Mouse (Mus musculus) kidney, adult 9 months (tissue): ENCODE data around the gene Agbl4.

ENCODE experiments used
- DNase-seq: peaks from one replicate; pipeline ENCODE4 v3.0.0; 2022

Gene Agbl4

DNA sequence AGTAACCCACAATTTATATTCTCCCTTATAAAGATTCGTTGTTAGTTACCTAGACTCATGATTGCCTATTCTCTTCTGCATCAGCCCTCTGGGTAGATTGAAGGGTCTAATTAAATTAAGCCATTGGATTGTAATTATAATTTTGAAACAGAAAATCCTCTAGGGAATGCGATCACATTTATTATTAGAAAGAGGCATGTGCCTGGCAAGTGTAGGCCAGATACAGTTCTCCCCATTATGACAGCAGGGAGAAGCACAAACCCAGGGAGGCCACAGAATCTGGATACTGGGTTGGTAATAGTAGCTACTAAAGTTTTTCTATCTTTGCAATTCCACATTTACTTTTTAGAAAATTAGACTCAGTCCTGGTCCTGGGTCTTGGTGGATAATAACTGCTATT, 887.2 kb downstream of the Agbl4 start:
- DNase-seq: no peak

DNA sequence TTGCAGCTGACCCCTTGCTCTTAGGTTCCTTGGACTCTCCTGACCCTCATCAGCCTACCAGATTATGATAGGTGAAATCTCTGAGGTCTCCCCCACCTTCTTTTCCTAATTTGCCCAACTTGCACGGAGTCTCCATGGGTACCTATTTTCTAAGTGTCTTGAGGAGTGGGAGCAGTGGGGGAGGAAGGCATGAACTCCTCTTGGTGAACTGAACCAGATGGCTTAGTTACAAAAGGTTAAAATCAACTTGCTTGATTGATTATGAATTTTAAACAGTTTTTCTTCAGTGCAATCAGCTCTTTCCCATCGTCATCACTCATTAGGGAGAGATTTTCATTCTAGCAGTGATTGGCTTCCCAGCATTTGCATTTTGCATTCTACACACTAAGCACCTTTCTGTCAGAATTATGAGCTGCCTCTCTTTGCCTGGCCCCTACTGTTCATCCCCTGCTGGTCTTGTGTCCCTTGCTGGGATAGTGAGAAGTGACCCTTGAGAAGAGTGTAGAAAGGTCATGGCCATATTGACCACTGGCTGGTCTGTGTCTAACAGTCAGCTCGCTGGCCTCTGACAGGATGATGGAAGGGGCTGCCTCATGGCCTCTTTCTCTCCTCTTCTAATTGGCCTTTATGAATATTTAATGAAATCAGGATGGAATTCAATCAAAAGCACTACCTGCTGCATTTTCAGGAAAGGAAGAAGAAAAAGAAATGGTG, 897.2 kb downstream of the Agbl4 start:
- DNase-seq: no peak

DNA sequence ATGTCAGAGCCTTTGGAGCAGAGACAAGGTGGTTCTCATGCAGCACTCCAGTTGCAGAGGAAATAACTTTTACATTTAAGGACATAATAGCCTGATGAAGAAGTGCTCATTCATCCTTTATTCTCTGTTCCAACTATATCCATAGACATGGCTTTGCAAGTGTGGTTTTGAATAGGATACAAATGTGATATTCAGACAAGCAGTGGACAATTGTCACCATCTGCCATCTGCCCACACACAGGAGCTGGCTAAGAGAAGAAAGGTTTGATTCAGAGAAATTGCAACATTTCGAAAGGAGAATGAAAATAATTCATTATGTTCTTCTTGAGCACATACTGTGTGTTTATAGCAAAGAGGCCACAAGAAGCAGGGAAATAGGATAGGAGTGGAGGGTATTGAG, 909.1 kb downstream of the Agbl4 start:
- DNase-seq: no peak

DNA sequence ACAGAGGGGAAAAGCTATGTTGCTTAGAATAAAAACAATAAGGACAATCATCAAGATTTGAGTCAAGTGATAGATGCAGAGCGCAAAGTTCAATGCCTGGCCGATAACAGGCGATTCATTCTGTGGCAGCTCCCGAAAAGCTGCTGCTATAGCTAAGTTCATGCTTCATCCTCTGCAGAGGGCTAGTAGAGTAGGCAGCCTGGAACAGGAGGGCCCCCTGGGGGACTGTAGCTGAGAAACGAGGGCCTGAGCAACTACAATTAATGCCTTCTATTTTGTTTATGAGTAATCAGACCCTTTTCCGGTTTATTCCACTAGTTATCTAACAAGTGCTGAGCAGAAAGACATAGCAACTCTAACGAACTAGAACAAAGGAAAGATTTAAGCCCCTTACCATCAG, 909.7 kb downstream of the Agbl4 start:
- DNase-seq: no peak

DNA sequence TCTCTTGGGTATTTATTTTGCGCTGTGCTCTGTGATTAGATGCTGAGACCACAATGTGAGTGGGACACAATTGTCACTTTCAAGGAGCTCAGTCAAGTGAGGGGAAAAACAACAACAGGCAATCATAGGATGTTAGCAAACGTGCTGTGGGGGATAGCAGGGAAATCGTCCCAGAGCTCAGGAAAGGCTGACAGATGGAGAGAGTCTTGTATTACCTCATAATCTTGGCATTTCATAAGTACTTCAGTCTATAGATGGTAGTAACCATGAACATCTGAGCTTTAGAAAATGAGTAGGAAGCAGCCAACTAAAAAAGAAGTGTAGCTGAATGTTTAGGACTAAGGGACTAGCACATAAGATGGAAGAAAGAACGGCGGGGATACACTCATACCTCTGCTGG, 910.2 kb downstream of the Agbl4 start:
- DNase-seq: no peak

DNA sequence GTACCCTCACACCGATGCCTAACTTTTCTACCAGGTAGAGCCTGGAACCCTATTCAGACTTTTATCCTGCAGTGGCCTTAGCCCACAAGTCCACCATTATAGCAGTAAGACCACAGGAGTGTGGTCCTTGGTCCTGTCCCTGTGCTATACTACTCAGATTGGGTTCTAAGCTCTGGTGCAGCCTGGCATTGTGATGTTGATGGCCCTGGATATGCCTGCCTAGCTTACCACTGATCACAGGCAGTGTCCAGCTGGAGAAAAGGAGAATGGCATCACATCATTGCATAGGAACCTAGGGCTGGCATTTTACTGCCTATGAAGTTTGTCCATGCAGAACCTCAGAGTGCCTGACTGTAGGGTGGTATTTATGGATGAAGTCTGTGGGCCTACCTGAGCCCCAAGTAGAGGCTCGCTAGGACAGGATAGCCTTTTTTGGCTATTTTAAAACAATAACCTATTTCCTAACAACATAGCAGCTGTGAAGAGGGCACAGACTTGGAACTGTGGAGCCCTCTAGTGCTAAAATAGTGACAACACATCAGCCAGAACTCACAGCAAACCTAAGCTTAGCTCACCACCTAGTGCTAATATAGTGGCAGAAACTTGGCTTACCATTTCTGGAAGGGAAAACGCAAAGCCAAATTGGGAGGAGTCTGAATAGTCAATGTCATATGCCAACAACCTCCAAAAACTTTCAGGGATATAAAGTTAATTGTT, 911.3 kb downstream of the Agbl4 start:
- peak; percentile 28 for DNase-seq

DNA sequence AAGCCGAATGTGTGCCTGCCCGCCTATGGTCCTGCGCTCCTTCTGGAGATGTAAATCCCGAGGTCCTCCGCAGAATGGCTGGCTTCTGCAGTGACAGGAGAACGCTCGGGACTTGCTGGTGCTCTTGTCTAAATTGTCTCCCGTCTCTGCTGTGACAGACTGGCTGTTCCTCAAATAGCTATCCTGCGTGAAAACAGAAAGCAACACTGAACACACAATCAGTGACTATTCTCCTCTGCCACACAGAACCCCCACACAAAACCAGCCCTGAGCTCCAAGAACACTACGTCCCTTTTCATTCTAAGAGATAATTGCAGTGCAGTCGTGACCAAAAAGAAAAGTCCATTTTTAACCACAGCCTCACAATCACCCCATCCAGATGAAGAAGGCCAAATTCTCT, 929.6 kb downstream of the Agbl4 start:
- no peak for DNase-seq

DNA sequence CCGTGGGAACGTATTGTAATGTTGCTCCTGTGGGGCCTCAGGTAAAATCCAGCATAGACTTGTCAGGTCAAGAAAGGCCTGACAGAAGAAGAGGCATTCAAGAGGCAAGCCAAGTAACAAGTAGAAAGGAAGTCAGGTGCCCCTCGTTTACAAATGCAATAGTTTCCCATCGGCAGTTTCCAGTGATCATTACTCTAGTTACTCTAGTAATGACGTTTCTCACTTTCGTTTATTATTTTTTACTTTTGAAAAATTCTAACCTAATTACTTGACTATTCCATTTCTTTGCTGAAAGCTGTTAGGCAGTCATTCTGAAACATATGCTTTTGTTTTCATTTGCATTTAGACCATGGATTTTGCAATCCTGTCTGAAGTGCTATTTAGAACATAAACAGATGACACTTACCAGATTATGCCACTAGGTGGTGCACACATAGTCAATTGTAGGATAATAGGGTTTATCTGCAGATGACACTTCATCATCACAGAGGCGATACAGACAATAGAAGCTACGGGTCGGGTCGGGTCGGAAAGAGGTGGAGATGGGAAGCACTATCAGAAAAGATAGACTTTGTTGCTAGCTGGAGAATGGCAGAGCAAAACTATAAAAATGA, 930.4 kb downstream of the Agbl4 start:
- peak; percentile 72 for DNase-seq

DNA sequence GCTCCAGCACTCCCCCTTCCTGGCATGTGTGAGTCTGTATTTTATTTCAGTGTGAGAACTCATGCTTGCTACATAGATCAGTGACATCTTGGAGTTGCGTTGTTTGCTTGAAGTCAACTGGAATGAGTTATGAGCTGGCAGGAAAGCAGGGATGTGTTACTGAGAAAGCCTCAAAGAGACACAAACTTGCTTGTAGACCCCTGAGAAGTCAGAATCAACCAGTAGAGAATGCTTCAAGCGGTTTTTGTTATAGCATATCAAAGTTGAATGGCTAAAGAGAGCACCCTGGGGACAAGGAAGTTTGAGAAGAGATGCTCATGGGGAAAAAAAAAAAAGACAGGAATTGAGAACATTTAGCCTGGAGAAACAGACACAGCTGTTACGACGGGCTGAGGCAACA, 932.0 kb downstream of the Agbl4 start:
- no peak for DNase-seq

DNA sequence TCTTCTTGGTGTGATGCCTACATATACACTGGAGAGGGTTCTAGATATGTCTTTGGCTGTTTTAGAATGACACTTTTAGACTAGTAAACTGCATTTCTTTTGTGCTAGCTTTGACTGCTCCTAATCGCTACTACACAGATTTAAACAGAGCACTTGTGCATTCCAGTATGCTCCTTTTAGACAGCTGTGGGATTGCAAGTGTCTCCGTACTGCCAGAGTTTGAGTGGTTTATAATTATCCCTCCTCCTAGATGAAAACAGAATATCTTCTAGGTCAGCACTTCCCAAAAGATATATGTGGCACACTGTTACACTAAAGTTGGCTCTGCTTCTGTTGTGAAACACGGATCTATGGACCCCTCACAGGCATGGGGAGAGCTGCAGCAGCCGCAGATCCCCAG, 935.4 kb downstream of the Agbl4 start:
- no peak for DNase-seq

DNA sequence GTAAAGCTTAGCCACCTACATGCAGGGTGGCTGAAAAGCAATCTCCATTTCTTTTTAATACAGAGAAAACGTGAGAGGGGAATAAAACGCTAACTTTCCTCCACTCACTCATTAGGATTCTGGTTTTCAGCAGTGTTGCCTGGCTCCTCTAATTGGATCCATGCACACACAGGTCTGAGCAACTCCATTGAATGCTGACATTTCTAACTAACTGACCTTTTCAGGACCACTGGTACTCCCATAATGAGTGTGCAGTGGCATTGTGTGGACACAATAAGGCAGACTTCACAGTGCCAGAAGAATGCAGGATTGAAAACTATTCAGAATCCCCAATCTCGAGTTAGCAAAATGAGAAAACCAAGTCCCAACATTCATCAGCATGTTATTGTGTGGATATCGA, 952.5 kb downstream of the Agbl4 start:
- DNase-seq: no peak

DNA sequence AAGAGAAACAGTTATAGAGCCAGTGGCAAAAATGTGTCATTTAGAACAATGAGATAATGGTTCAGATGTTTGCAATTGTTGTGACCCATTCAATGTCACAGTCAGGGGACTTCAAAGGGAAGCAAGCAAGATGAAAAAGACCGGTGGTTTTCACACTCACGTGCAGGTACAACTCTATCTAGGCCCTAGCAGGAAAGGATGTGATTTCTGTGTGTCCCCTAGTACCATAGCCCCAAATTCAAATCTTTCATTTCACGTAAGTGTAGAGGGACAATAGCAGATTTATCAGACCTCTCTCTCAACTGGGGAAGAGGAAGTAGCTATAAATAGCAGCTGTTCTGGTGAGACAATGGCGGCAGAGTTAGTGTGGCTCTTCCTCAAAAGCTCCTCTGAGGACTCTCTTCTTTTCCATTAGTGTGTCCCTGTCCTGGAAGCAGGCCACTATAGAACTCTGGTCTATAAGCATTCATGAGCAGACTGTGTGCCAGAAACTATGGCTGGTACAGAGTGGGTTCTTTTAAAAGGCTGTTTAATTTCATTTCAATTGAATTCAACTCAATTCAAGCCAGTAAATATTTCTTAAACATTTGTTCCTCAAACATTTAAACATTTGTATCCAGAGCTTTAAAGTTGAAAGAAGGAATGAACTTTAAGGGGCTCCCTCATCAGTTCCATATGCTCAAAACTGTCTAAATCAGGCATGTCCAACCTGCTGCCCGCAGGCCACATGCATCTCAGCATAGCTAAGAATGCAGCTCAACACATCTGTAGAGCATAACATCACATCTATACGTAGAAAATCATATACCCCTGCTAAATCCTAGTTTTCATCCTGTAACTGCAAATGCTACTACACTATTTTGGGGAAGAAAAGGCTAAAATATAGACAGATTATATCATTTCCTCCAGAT, 953.4 kb downstream of the Agbl4 start:
- no peak for DNase-seq

DNA sequence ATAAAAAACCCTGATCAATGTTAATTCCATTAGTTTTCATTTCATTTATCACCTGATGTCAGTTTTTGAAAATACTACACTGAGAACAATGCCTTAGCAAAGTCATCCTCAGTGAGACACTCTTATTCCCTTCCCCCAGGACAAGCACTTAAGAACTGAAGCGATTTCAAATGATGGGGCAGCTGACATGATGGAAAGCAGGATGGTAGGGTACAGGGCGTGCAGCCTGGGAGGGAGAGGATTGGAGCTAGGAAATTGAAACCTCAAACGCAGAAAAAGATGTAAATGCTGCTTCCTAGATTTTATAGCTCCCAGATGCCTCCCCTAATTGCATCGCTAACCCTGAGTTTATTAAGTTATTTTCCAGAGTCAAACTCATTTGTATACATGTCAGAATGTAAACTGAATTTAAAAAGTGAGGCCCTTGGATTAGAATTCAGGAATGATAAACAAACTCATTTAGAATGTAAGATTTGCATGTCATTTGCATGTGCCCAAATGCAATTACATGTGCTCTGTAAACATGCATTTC, 959.2 kb downstream of the Agbl4 start:
- no peak for DNase-seq

DNA sequence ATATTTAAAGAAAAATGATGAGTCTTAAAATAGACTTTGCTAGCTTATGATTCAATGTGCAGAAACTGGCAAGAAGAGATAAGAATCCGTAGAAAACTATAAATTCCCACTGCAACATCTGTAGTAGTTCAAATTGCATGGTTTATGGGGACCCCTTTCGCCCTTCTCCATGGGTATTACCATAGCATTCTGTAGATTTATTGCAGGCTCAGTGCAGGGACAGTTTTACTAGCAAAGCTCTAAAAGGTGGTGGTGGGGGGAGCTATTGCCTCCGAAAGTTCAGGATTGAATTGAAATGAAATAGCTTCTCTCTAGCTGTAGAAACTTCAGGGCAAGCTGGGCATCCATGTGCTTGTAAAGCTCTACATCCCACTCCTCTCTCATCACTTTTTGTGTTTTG, 959.7 kb downstream of the Agbl4 start:
- DNase-seq: no peak

DNA sequence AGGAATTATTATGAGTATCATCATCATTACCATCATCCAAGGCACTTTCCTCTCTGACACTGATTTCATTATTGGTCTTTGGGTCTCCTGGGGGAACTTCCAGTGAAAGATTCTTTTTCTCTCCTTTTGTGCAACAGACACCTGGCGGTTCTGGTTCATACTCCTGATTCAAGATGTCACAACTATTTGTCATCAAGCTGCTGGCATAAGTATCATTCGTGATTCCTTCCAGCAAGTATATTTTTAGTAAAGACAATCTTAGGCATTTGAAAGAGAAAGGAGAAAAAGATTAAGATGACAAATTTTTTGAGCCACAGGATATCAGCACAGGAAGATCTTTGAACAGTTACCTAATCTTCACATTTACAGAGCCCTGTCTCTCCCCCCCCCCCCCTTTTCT, 966.7 kb downstream of the Agbl4 start:
- DNase-seq: no peak

DNA sequence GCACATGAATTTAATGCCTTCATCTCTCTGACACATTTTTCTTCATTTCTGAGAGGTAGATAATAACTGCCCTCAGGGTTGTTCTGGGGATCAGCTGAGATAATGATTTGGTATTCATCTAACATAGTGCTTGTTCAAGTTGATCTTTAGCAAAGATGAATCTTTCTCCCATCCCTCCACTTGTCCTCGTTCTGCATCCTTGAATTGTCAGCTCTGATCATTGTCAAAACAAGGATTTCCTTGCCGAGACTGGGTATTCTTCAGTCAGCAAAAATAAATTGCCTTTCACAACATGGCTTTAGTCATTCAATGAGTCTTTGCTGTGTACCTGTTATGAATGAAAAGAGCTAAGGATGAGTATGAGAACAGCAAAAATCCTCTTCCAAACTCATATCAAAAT, 970.3 kb downstream of the Agbl4 start:
- no peak for DNase-seq

DNA sequence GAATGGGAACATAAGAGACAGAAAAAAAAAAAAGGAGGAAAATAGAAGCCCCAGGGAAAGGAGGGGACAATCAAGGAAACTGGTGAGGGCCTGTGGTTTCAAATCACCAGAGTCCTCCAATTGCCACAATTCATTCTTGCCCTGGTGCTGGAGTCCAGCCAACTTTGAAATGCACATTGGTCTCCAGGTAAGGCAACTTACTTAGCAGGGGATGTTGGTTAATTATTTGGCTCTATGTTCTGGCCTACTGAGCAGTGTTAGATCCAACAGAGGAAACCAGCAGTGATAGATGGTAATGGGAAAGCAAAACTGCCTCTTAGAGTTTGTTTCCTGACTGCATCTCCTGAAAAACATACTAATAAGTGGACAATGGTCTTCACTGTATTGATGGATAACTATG, 979.7 kb downstream of the Agbl4 start:
- DNase-seq: peak; percentile 87

DNA sequence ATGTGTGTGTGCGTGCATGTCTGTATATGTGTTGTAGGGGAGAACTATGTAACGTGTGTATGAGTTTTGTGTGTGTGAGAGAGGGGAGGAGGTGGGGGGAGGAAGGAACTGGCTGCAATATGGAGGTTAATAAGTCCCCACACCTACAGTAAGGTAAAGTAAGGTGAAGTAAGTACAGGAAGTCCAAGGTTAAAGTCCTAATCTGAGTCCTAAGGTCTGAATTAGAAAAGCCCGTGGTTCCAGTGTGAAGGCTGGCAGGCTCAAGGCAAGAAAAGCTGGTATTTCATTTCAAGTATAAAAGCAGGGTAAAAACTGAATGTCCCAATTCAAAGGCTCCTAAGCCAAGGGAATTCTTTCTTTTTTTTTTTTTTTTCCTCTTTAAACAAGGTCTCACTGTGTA, 980.6 kb downstream of the Agbl4 start:
- peak; percentile 82 for DNase-seq

DNA sequence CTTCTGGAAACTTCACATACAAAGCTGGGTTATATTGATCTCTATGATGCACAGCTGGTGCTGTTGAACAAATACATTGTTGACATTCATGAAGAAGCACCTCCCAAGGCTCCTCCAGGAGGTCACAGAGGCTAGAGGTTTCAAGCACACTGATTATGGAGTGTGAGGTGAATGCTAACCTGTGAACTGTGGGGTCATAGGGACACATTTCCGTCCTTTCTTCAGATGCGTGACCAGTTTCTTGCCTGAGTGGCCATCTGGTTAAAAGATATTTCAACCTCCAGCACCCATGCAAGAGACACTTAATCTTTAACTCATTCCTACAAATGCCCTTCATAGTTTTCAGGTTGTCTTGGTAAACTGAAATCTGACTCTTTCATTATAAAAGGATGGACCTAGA, 985.6 kb downstream of the Agbl4 start:
- peak; percentile 92 for DNase-seq

DNA sequence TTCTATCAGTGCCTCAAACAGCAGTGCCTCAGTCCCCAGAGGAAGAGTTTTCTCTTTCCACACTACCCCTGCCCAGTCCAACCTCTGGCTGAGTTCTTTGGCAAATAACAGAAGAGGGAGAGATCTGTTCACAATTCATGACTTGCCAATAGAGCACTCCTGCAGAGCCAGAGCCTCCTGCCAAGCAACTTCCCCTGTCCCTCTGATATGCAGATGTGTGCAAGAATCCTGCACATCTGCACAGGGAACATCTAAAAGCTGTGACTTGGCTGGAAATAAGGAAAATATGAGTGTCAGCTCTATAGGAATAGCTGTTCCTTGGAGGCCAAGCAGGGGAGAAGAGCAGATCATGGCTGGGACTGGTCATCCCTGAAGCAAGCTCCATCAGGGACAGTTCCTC, 993.3 kb downstream of the Agbl4 start:
- DNase-seq: no peak

DNA sequence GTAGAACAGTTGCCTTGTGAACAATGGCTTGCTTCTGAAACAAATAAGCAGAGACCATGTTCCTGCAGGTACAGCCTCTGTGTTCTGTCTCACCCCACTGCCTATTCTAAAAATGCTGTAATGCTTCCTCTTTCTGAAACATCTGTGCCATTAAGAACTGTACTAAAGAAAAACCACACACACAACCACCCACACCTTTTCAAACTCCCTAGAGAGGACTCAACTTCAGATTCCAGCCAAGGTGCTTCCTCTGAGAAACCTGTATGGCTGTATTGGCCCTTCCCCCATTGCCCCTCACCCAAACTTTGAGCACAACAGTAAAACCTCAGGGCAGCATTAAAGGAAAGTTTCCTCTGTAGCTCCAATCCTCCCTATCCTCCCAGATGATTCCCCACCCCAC, 1002.3 kb downstream of the Agbl4 start:
- DNase-seq: no peak

DNA sequence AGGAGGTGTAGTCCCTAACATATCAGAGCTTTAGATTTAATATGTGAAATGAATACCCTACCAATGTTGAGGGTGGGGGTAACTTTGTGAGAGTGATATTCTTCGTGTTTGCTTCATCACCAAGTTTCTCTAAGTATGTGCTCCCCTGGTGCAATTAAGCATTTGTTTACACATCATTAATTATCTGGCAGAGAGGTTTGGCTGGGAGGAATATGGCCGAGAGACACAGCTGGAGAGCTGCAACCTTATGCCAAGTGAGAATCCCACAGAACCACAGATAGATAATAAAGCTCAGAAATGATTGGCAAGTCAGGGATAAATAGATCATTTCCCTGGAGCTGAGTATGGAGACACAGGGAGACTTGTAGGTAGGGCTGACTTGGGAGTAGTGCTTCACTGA, 1003.2 kb downstream of the Agbl4 start:
- DNase-seq: no peak

DNA sequence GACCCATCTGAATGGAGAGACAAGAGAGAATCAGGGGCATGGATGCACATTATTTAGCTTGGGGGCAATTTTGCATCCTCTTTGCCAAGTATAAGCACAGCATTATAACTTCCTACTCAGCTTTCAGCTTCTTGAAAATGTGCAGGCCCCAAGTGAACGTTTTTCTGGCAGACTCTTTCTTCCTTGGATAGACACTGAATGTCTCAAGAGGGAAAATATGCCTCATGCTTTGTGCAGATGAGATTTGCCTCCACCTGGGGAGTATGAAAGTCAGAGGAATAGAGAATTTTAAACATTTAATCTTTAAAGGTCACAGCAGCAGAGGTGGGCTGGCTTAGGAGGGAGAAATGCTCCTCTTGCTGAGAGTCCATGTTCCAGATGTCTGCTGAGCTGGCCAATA, 1005.8 kb downstream of the Agbl4 start:
- no peak for DNase-seq
